Mouse (Mus musculus) bone marrow macrophage, adult 2 months (primary cell): ENCODE measurements around the gene Timm17b.

Experiments
- CTCF ChIP-seq: IDR thresholded peaks from 2 replicates; pipeline ENCODE4 v1.5.1; 2012; ENCODE audit warnings: low read depth, mild to moderate bottlenecking, low read length, moderate library complexity
- POLR2A ChIP-seq: IDR thresholded peaks from 2 replicates; pipeline ENCODE4 v1.6.1; 2012; ENCODE audit warnings: mild to moderate bottlenecking, low read depth, low read length, borderline replicate concordance

DNA sequence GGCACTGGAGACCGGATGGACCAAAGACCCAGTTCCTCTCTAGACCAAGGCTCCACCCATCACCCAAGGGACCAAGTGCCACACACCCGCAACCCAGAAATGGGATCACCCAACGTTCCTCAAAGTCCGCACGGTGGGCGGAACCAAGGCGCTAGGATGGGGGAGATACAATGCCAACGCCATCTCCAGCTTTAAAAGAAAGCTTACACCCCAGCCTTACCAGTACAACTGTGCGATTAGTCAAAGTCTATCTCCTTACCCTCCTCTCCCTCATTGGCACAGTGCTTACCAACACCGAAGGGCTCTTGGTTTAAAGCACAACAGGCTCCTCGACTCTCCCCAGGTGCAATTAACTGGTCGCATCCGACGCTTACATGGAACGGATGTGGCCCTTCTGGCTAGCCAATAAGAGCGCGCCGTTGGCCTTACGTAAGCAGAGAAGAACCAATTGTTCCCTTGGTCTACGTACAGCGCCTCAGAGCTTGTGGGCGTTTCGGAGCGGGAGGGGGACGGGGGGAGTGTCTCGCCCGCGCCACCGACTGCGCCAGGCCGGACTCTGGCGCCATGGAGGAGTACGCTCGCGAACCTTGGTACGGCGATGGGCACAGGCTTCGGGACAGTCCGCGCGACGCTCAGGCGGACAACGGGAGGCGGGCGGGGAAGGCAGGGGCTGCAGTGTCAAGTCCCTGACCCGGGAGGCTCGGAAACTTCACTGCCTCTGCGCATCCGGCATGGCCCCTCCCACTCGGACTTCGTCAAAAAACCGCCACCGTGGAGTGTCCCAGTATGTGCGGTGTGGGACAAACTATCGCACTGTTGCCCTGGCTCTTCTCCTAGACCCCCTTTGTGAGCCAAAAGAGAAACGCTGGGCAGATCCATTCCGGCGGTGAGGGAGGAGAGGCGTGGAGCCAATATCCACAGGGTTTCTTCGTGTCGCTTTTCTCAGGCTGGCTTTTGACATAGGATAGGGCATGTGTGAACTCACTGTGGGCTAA, at the start of gene Timm17b, which contains the start of gene Pqbp1:
- TF ChIP-seq CTCF, result no peak
- TF ChIP-seq POLR2A, result no peak
